Mouse (Mus musculus) adrenal gland, postnatal 36 days (tissue): ENCODE measurements around the gene Rsc1a1. TPM values are rescaled to one million over a fixed set of nuclear protein-coding genes. Genes with fewer than 3 reads are reported as not detected.

Source experiments
- DNase-seq, 2 experiments: peaks; one replicate each; pipeline ENCODE4 v3.0.0; 2021; ENCODE audit warnings: mixed read lengths in 1 of 2
- total RNA-seq, 2 experiments: library from RNA; stranded (reverse); gene quantifications; 2 replicates each; pipeline ENCODE4 v1.2.3; 2021

Gene Rsc1a1
- total RNA-seq, 2 experiments from 2014 or later, result 2.4 TPM; not detected in 1

- no peak for DNase-seq
Observed at GRCm38 (mm10) chr4:141653813-141654212, 31.6 kb downstream of the Rsc1a1 start.

GRCm38 (mm10) chr4:141653044-141653443, 32.4 kb downstream of the Rsc1a1 start:
- DNase-seq, result no peak

GRCm38 (mm10) chr4:141651944-141652343, 33.5 kb downstream of the Rsc1a1 start:
- DNase-seq, result no peak

GRCm38 (mm10) chr4:141651286-141651685, 34.1 kb downstream of the Rsc1a1 start:
- no peak for DNase-seq

GRCm38 (mm10) chr4:141649244-141649643, 36.2 kb downstream of the Rsc1a1 start:
- DNase-seq, result no peak

- no peak for DNase-seq
Observed at GRCm38 (mm10) chr4:141648262-141648661, 37.1 kb downstream of the Rsc1a1 start.

GRCm38 (mm10) chr4:141647187-141647586, 38.2 kb downstream of the Rsc1a1 start:
- DNase-seq, result peak in 1 of 2 experiments; percentile 64

GRCm38 (mm10) chr4:141645988-141646387, 39.4 kb downstream of the Rsc1a1 start:
- no peak for DNase-seq

- DNase-seq, result peak; percentile 60 to 77
Observed at GRCm38 (mm10) chr4:141643118-141643855, 42.1 kb downstream of the Rsc1a1 start.

GRCm38 (mm10) chr4:141641961-141642811, 43.2 kb downstream of the Rsc1a1 start:
- peak; percentile 42 to 43 for DNase-seq

- peak in 1 of 2 experiments; percentile 45 for DNase-seq
Observed at GRCm38 (mm10) chr4:141641353-141641771, 44.0 kb downstream of the Rsc1a1 start.

GRCm38 (mm10) chr4:141639474-141639873, 45.9 kb downstream of the Rsc1a1 start:
- no peak for DNase-seq

GRCm38 (mm10) chr4:141636693-141637092, 48.7 kb downstream of the Rsc1a1 start:
- no peak for DNase-seq

- DNase-seq, result no peak
Observed at GRCm38 (mm10) chr4:141635991-141636390, 49.4 kb downstream of the Rsc1a1 start.

Other genes starting within 250 kb of the Rsc1a1 start
- not detected for gene Srarp, start 249.5 kb downstream of the Rsc1a1 start, total RNA-seq
- gene Zbtb17, start 240.9 kb downstream of the Rsc1a1 start, total RNA-seq, result 10 to 100 TPM; 14.8 to 18.7 TPM
- 10 to 100 TPM; 49.9 to 58.3 TPM for gene Spen, start 147.0 kb downstream of the Rsc1a1 start, total RNA-seq
- gene Fblim1, start 79.5 kb downstream of the Rsc1a1 start, total RNA-seq, result 10 to 100 TPM in 1 of 2 experiments, 1 to 10 TPM in 1; 9.5 to 12.9 TPM
- 1 to 10 TPM in 1 of 2 experiments, under 1 TPM in 1; 0.79 to 1.3 TPM for gene Tmem82, start 67.0 kb downstream of the Rsc1a1 start, total RNA-seq
- 1 to 10 TPM; 3.0 to 7.0 TPM for gene Slc25a34, start 61.8 kb downstream of the Rsc1a1 start, total RNA-seq
- gene Plekhm2, start 20.7 kb downstream of the Rsc1a1 start, total RNA-seq, result 10 to 100 TPM; 46.0 to 65.8 TPM
- gene Ddi2, start 37.8 kb upstream of the Rsc1a1 start, total RNA-seq, result 10 to 100 TPM; 56.6 to 58.9 TPM
- gene Agmat, start 61.1 kb upstream of the Rsc1a1 start, total RNA-seq, result 10 to 100 TPM; 35.7 to 41.3 TPM
- 10 to 100 TPM; 23.6 to 26.0 TPM for gene Dnajc16, start 105.3 kb upstream of the Rsc1a1 start, total RNA-seq
- 10 to 100 TPM; 16.8 to 24.3 TPM for gene Casp9, start 108.0 kb upstream of the Rsc1a1 start, total RNA-seq
- not detected for gene Cela2a, start 140.6 kb upstream of the Rsc1a1 start, total RNA-seq
- not detected for gene Ctrc, start 160.8 kb upstream of the Rsc1a1 start, total RNA-seq
- gene Efhd2, start 189.3 kb upstream of the Rsc1a1 start, total RNA-seq, result 10 to 100 TPM; 23.1 to 29.1 TPM